ENCODE assay signal across 13 mouse cellular contexts in genomic region chr7:35267841-35268240, GRCm38 (mm10). TPM values are rescaled to one million over a fixed set of nuclear protein-coding genes. Genes with fewer than 3 reads are reported as not detected.
A peak's percentile ranks its signal among the peaks of the same experiment; 100 is the strongest.
DNase-seq lines count a peak whose midpoint lies in the region; ATAC-seq and TF ChIP-seq lines count a peak whose summit lies in the region.
"Had no signal": no experiment of that assay in that cellular context is flagged by ENCODE, and none has a peak within 500 bp of the region (broad histone marks: within the 10 kb centered on the region; RNA-seq: fewer than 3 reads in every experiment).

No protein-coding gene starts in this region.

- H3K27ac ChIP-seq in gastrocnemius, adult 2 months = no peak overlapping the region
- no peak overlapping the region for H3K27ac ChIP-seq in liver, postnatal 0 days (ENCODE audit: low read depth)
- no peak overlapping the region for H3K27ac ChIP-seq in liver, embryonic 11.5 days (ENCODE audit: low read depth, low read length)
- no peak overlapping the region for H3K27ac ChIP-seq in ES-Bruce4 (ENCODE audit: insufficient read depth, low read length)
- H3K27ac ChIP-seq: embryonic facial prominence, embryonic 15.5 days; forebrain, embryonic 15.5 days had no signal

- no peaks in the 10 kb centered on the region for H3K9me3 ChIP-seq in liver, postnatal 0 days (ENCODE audit: low read length)
- H3K9me3 ChIP-seq in liver, embryonic 11.5 days (ENCODE audit: control insufficient read depth, low read length) = no peaks in the 10 kb centered on the region
- no peaks in the 10 kb centered on the region for H3K9me3 ChIP-seq in ES-Bruce4 (replicated peaks; ENCODE audit: control insufficient read depth, insufficient read depth, low read length, poor library complexity, severe bottlenecking)
- H3K9me3 ChIP-seq: embryonic facial prominence, embryonic 15.5 days; forebrain, embryonic 15.5 days had no signal

- TF ChIP-seq POLR2A in ES-Bruce4 (IDR thresholded peaks at IDR 0.05; ENCODE audit: insufficient read depth, low read length) = no peak

- no peak for ATAC-seq in liver, postnatal 0 days
- no peak for ATAC-seq in liver, embryonic 11.5 days (replicated peaks; ENCODE audit: low FRiP score)
- 0 out of 2 replicates have a peak, but pooled peaks have one; percentile 44 for ATAC-seq in megakaryocyte-erythroid progenitor cell, adult 5-6 weeks (replicated peaks; ENCODE audit: low FRiP score, low TSS enrichment, poor library complexity, severe bottlenecking)
- ATAC-seq: forebrain, embryonic 15.5 days; midbrain, embryonic 16.5 days had no signal

- no peak overlapping the region for H3K4me3 ChIP-seq in gastrocnemius, adult 2 months
- H3K4me3 ChIP-seq in liver, postnatal 0 days (ENCODE audit: low read depth, low read length) = no peak overlapping the region
- H3K4me3 ChIP-seq in liver, embryonic 11.5 days (ENCODE audit: low read depth, low read length) = no peak overlapping the region
- H3K4me3 ChIP-seq in ES-Bruce4 (ENCODE audit: low read depth, low read length) = no peak overlapping the region
- H3K4me3 ChIP-seq: embryonic facial prominence, embryonic 15.5 days; forebrain, embryonic 15.5 days had no signal

- intact Hi-C loops in gastrocnemius, adult 2 months (cut with DNase I) = loop anchor here (5.0 kb wide), 1 partner anchor 96 kb away; no protein-coding TSS in a partner anchor

- no peaks in the 10 kb centered on the region for H3K27me3 ChIP-seq in liver, postnatal 0 days (ENCODE audit: insufficient read depth, low read length)
- H3K27me3 ChIP-seq in liver, embryonic 11.5 days (replicated peaks; ENCODE audit: control insufficient read depth, insufficient read depth, low read length) = no peaks in the 10 kb centered on the region
- H3K27me3 ChIP-seq in ES-Bruce4 (ENCODE audit: control insufficient read depth, insufficient read depth, low read length, poor library complexity, severe bottlenecking) = no peaks in the 10 kb centered on the region
- H3K27me3 ChIP-seq: embryonic facial prominence, embryonic 15.5 days; forebrain, embryonic 15.5 days had no signal

- DNase-seq in gastrocnemius, adult 2 months = no peak
- no peak for DNase-seq in gastrocnemius, adult 8-10 months (ENCODE audit: low spot score in 2 of 2)
- no peak for DNase-seq in liver, postnatal 0 days
- no peak for DNase-seq in liver, embryonic 11.5 days (ENCODE audit: low spot score)
- no peak for DNase-seq in ovary, postnatal 10 days (ENCODE audit: low spot score)
- DNase-seq in urinary bladder, adult 2 months (ENCODE audit: low spot score) = no peak
- DNase-seq: cerebellum, postnatal 36 days; heart, postnatal 36 days had no signal

- TF ChIP-seq CTCF in gastrocnemius, adult 2 months (IDR thresholded peaks at IDR 0.05) = peak; percentile 28; the same call in 1 of the 2 replicates
- peak; percentile 32 for TF ChIP-seq CTCF in liver, postnatal 0 days (IDR thresholded peaks at IDR 0.05; ENCODE audit: low read depth)
- TF ChIP-seq CTCF in ES-Bruce4 (IDR thresholded peaks at IDR 0.05; ENCODE audit: low read depth, low read length) = peak; percentile 67

- H3K9ac ChIP-seq in liver, postnatal 0 days (replicated peaks) = no peak overlapping the region
- H3K9ac ChIP-seq in liver, embryonic 11.5 days (ENCODE audit: low read depth, low read length) = no peak overlapping the region
- no peak overlapping the region for H3K9ac ChIP-seq in ES-Bruce4 (ENCODE audit: low read depth, poor library complexity, severe bottlenecking)
- H3K9ac ChIP-seq: embryonic facial prominence, embryonic 15.5 days; forebrain, embryonic 15.5 days had no signal

- no peak for TF ChIP-seq EP300 in liver, postnatal 0 days (IDR thresholded peaks at IDR 0.05; ENCODE audit: low read depth)
- TF ChIP-seq EP300 in ES-Bruce4 (IDR thresholded peaks at IDR 0.05; ENCODE audit: insufficient read depth, low read depth, low read length) = 0 out of 2 replicates have a peak, but pooled peaks have one; percentile 30

- no peak overlapping the region for H3K4me2 ChIP-seq in liver, postnatal 0 days (ENCODE audit: low read depth, low read length)
- H3K4me2 ChIP-seq in liver, embryonic 11.5 days = no peak overlapping the region
- H3K4me2 ChIP-seq: embryonic facial prominence, embryonic 15.5 days; forebrain, embryonic 15.5 days had no signal

- H3K4me1 ChIP-seq in liver, postnatal 0 days (ENCODE audit: insufficient read depth) = no peaks in the 10 kb centered on the region
- H3K4me1 ChIP-seq in liver, embryonic 11.5 days (replicated peaks; ENCODE audit: control insufficient read depth, insufficient read depth, low read length) = no peaks in the 10 kb centered on the region
- H3K4me1 ChIP-seq in ES-Bruce4 (ENCODE audit: control insufficient read depth, insufficient read depth, low read length) = no peaks in the 10 kb centered on the region

- 61% methylated on average over 5 of the region's 5 CpGs for WGBS in liver, postnatal 0 days (ENCODE audit: insufficient replicate concordance)
- 67% methylated on average over 5 of the region's 5 CpGs for WGBS in liver, embryonic 11.5 days

- H3K36me3 ChIP-seq in liver, postnatal 0 days (replicated peaks; ENCODE audit: insufficient read depth, low read length) = no peaks in the 10 kb centered on the region
- no peaks in the 10 kb centered on the region for H3K36me3 ChIP-seq in liver, embryonic 11.5 days (ENCODE audit: control insufficient read depth, insufficient read depth, low read length)
- H3K36me3 ChIP-seq in ES-Bruce4 (ENCODE audit: control insufficient read depth, insufficient read depth, low read length, poor library complexity, severe bottlenecking) = no peaks in the 10 kb centered on the region
- H3K36me3 ChIP-seq: embryonic facial prominence, embryonic 15.5 days; forebrain, embryonic 15.5 days had no signal

RNA-seq across cellular contexts. Expression of gene Gpatch1, which starts 50.4 kb away (rescaled TPM):
- total RNA-seq in gastrocnemius, adult 2 months (2021) = 1 to 10 TPM; 6.4 to 7.4 TPM
- 1 to 10 TPM; 6.8 to 7.8 (median 7.5) TPM for total RNA-seq in gastrocnemius, adult 8-10 months (2022)
- polyA plus RNA-seq in liver, postnatal 0 days (2015; fragmentation: Nextera tagmentation; extraction: Ambion mirVana) = 4.9 and 5.6 TPM in 2 replicates
- 15.3 and 16.1 TPM in 2 replicates for polyA plus RNA-seq in liver, embryonic 11.5 days (2014; fragmentation: Nextera tagmentation; extraction: Ambion mirVana)
- polyA plus RNA-seq in ES-Bruce4 (2011; ENCODE audit: insufficient read depth, insufficient read length, low read depth, missing spikeins) = 12.5 and 12.7 TPM in 2 replicates
- 13.8 and 26.2 TPM in 2 replicates for total RNA-seq in megakaryocyte-erythroid progenitor cell, adult 5-6 weeks (2014; fragmentation: Nextera tagmentation)
- total RNA-seq in megakaryocyte-erythroid progenitor cell, adult 5-6 weeks (2017) = 23.3 and 39.3 TPM in 2 replicates
- 11.6 and 11.7 TPM in 2 replicates for polyA plus RNA-seq in urinary bladder, adult 2 months (2012; rRNA removed)

RNA-seq across cellular contexts. Expression of gene Lrp3, which starts 52.5 kb away (rescaled TPM):
- 1 to 10 TPM; 7.5 to 8.6 TPM for total RNA-seq in gastrocnemius, adult 2 months (2021)
- 1 to 10 TPM; 5.0 to 6.0 (median 5.3) TPM for total RNA-seq in gastrocnemius, adult 8-10 months (2022)
- 0.61 and 0.69 TPM in 2 replicates for polyA plus RNA-seq in liver, postnatal 0 days (2015; fragmentation: Nextera tagmentation; extraction: Ambion mirVana)
- polyA plus RNA-seq in liver, embryonic 11.5 days (2014; fragmentation: Nextera tagmentation; extraction: Ambion mirVana) = 2.6 and 3.9 TPM in 2 replicates
- 3.2 and 3.6 TPM in 2 replicates for polyA plus RNA-seq in ES-Bruce4 (2011; ENCODE audit: insufficient read depth, insufficient read length, low read depth, missing spikeins)
- total RNA-seq in megakaryocyte-erythroid progenitor cell, adult 5-6 weeks (2014; fragmentation: Nextera tagmentation) = not detected in 2 replicates
- total RNA-seq in megakaryocyte-erythroid progenitor cell, adult 5-6 weeks (2017) = not detected in 2 replicates
- 13.3 and 19.3 TPM in 2 replicates for polyA plus RNA-seq in urinary bladder, adult 2 months (2012; rRNA removed)
